Comparison of ENCODE assay signal across 10 mouse cellular contexts in the genomic region with DNA sequence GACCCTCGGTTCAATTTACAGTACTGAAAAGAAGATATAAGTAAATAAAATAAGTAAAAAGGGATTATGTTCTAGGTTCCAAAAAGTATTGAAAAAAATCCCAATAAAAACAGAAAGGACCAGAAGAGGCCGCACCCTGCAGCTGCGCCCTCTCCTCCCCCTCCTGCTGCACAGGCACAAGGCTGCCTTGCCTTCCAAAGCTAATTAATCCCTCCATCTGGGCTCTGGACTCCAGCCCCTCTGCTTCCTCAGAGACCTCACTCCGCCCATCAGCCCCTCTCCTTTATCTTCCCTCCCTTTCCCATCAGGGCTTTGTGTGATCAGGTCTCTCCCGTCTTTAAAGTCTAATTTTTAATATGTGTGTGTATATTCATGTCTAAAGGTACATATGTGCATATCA.
A peak's percentile ranks its signal among the peaks of the same experiment; 100 is the strongest.
DNase-seq lines count a peak whose midpoint lies in the region; ATAC-seq lines count a peak whose summit lies in the region.
"Had no signal": no experiment of that assay in that cellular context is flagged by ENCODE, and none has a peak within 500 bp of the region (broad histone marks: within the 10 kb centered on the region; RNA-seq: fewer than 3 reads in every experiment).

No protein-coding gene starts in this region.

- H3K36me3 ChIP-seq in midbrain, embryonic 10.5 days, result no peaks in the 10 kb centered on the region
- no peaks in the 10 kb centered on the region for H3K36me3 ChIP-seq in midbrain, embryonic 16.5 days (ENCODE audit: control insufficient read depth, insufficient read depth, low read length)
- no peaks in the 10 kb centered on the region for H3K36me3 ChIP-seq in forebrain, embryonic 14.5 days (ENCODE audit: control insufficient read depth, insufficient read depth, low read length)
- H3K36me3 ChIP-seq in hindbrain, embryonic 11.5 days (ENCODE audit: control insufficient read depth, insufficient read depth, low read length), result no peaks in the 10 kb centered on the region

- no peak for ATAC-seq in midbrain, embryonic 16.5 days
- peak; percentile 93 for ATAC-seq in forebrain, embryonic 14.5 days
- peak; percentile 89 for ATAC-seq in hindbrain, embryonic 11.5 days (ENCODE audit: low FRiP score)
- no peak for ATAC-seq in erythroblast, adult 5-6 weeks (replicated peaks; ENCODE audit: low FRiP score, poor library complexity, severe bottlenecking)
- no peak for ATAC-seq in cerebellum, adult (ENCODE audit: insufficient number of reproducible peaks, low FRiP score, low TSS enrichment)

- peak; percentile 15 for DNase-seq in midbrain, embryonic 10.5 days (ENCODE audit: low spot score)
- DNase-seq in forebrain, embryonic 14.5 days (ENCODE audit: low spot score), result peak; percentile 76
- DNase-seq in hindbrain, embryonic 11.5 days (ENCODE audit: low spot score), result peak; percentile 25
- DNase-seq in retina, embryonic 14.5 days (ENCODE audit: low spot score), result peak; percentile 17
- DNase-seq: cerebellum, adult 11 months; kidney, postnatal 10 days; thymus, postnatal 4 days had no signal

- H3K4me3 ChIP-seq in midbrain, embryonic 10.5 days, result no peak overlapping the region
- H3K4me3 ChIP-seq in midbrain, embryonic 16.5 days (ENCODE audit: low read depth, low read length), result no peak overlapping the region
- no peak overlapping the region for H3K4me3 ChIP-seq in forebrain, embryonic 14.5 days (ENCODE audit: low read depth, low read length)
- H3K4me3 ChIP-seq in hindbrain, embryonic 11.5 days (ENCODE audit: low read depth, low read length), result no peak overlapping the region

- peaks cover 20% of the 10 kb centered on the region for H3K4me1 ChIP-seq in midbrain, embryonic 10.5 days
- H3K4me1 ChIP-seq in midbrain, embryonic 16.5 days (ENCODE audit: control insufficient read depth, insufficient read depth, low read length), result peaks cover 3% of the 10 kb centered on the region
- peaks cover 7% of the 10 kb centered on the region for H3K4me1 ChIP-seq in forebrain, embryonic 14.5 days (ENCODE audit: control insufficient read depth, insufficient read depth, low read length)
- no peaks in the 10 kb centered on the region for H3K4me1 ChIP-seq in hindbrain, embryonic 11.5 days (replicated peaks; ENCODE audit: control insufficient read depth, insufficient read depth, low read length)

- no peak overlapping the region for H3K4me2 ChIP-seq in midbrain, embryonic 16.5 days (ENCODE audit: low read length)
- no peak overlapping the region for H3K4me2 ChIP-seq in forebrain, embryonic 14.5 days (ENCODE audit: low read length)
- no peak overlapping the region for H3K4me2 ChIP-seq in hindbrain, embryonic 11.5 days (replicated peaks; ENCODE audit: low read depth, low read length)

- no peaks in the 10 kb centered on the region for H3K27me3 ChIP-seq in midbrain, embryonic 10.5 days (ENCODE audit: low read depth, poor library complexity, severe bottlenecking)
- no peaks in the 10 kb centered on the region for H3K27me3 ChIP-seq in midbrain, embryonic 16.5 days (ENCODE audit: control insufficient read depth, insufficient read depth, low read depth, low read length)
- H3K27me3 ChIP-seq in forebrain, embryonic 14.5 days (replicated peaks; ENCODE audit: control insufficient read depth, insufficient read depth, low read length), result no peaks in the 10 kb centered on the region
- H3K27me3 ChIP-seq in hindbrain, embryonic 11.5 days (ENCODE audit: control insufficient read depth, insufficient read depth, low read length), result no peaks in the 10 kb centered on the region

- H3K9ac ChIP-seq in midbrain, embryonic 16.5 days (ENCODE audit: low read depth, low read length), result no peak overlapping the region
- no peak overlapping the region for H3K9ac ChIP-seq in forebrain, embryonic 14.5 days (ENCODE audit: low read length)
- no peak overlapping the region for H3K9ac ChIP-seq in hindbrain, embryonic 11.5 days (ENCODE audit: low read depth, low read length)

- 45% methylated on average over 5 of the region's 5 CpGs for WGBS in midbrain, embryonic 10.5 days
- WGBS in midbrain, embryonic 16.5 days, result 22% methylated on average over 5 of the region's 5 CpGs
- WGBS in forebrain, embryonic 14.5 days, result 20% methylated on average over 5 of the region's 5 CpGs
- 52% methylated on average over 5 of the region's 5 CpGs for WGBS in hindbrain, embryonic 11.5 days

- no peaks in the 10 kb centered on the region for H3K9me3 ChIP-seq in midbrain, embryonic 10.5 days (replicated peaks)
- H3K9me3 ChIP-seq in midbrain, embryonic 16.5 days (replicated peaks; ENCODE audit: control insufficient read depth, low read length, poor library complexity, severe bottlenecking), result no peaks in the 10 kb centered on the region
- H3K9me3 ChIP-seq in forebrain, embryonic 14.5 days (replicated peaks; ENCODE audit: control insufficient read depth, low read length), result no peaks in the 10 kb centered on the region
- H3K9me3 ChIP-seq in hindbrain, embryonic 11.5 days (ENCODE audit: control insufficient read depth, low read length), result no peaks in the 10 kb centered on the region

- peak overlapping the region; percentile 78 for H3K27ac ChIP-seq in midbrain, embryonic 10.5 days (replicated peaks)
- H3K27ac ChIP-seq in midbrain, embryonic 16.5 days (ENCODE audit: low read length), result no peak overlapping the region
- H3K27ac ChIP-seq in forebrain, embryonic 14.5 days (ENCODE audit: low read depth, low read length), result no peak overlapping the region
- no peak overlapping the region; the same call in 1 of the 2 replicates for H3K27ac ChIP-seq in hindbrain, embryonic 11.5 days (ENCODE audit: low read depth, low read length)

Comparison
In these comparisons a context has a peak if more than half of its experiments do, and no peak if none do; other contexts are left out.
1. DNase-seq: peak in every context shown above with its lines; median percentile 76 in forebrain, embryonic 14.5 days; 25 in hindbrain, embryonic 11.5 days; 17 in retina, embryonic 14.5 days; 15 in midbrain, embryonic 10.5 days.
2. ATAC-seq: peak in forebrain, embryonic 14.5 days (single experiment) and hindbrain, embryonic 11.5 days (single experiment); none in midbrain, embryonic 16.5 days (single experiment), erythroblast, adult 5-6 weeks (single experiment) and cerebellum, adult (single experiment).